Mouse (Mus musculus): ENCODE measurements around the gene Papolb.

Papolb gene

DNA sequence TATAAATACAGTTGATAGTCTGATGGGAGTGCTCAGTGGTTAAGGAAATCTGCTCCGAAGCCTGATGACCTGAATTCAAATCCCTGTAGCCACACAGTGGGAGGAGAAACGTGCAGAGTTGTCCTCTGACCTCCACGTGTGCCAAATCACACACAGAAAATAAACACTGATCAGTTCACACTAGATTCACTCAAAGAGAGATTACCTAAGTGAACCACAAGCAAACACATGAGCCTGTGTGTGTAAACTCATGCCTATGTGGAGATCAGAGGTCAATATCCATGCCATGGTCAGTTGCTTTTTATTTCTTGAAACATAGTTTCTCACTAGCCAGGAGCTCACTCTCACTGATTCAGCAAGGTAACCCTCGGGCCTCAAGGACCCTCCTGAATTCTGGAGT is 9.5 kb downstream of the Papolb start:
- no peak for DNase-seq (ENCODE audit: low spot score in 2 of 2)

- no peak for DNase-seq (ENCODE audit: low spot score in 2 of 2)
Measured at GRCm38 (mm10) chr5:142518973-142519372, 10.9 kb downstream of the Papolb start.

GRCm38 (mm10) chr5:142512112-142512511 is 17.8 kb downstream of the Papolb start:
- no peak for DNase-seq (ENCODE audit: low spot score in 2 of 2)

GRCm38 (mm10) chr5:142510061-142510414 is 19.8 kb downstream of the Papolb start:
- no peak for DNase-seq (ENCODE audit: low spot score in 2 of 2)

DNA sequence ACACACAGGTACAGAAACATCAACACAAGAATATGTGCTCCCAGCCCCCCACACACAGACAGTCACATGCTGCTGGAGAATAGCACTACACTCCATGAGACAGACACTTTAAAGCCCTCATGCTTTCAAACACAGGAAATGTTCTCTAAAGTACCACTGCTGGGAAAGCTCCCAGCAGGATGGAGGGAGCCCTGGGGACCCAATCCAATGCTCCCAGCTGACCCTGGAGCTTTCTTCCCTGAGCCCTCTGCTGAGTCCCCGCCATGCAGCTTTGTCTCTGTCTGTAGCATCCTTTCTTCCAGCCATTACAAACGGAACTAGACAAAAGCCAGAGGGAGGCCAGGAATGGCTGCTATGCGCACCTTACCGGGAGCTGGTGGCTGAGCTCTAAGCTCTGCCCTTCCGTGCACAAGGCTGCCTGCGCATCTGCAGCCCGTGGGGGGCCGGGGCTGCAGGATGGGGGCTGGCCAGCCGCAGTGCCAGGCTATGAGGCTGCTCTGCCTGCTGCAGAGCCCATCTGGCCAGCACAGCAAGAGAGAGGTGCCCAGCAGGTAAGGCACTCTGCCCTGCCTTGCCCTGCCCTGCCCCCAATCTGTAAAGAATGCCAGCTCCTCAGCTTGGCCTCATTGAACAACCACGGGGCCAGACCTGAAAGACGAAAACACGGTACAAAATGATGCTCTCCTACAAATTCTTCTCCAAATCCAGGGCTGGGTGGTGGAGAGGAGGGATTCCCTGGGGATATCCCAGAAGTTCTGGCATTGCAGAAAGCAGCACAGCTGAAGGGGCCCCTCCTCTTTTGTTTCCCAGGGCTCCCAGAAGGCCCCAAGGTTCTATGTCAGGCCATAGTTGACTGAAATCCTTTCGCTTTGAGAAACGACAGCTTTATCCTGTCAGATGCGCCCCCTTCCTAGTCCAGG is 20.5 kb downstream of the Papolb start:
- no peak for DNase-seq (ENCODE audit: low spot score in 2 of 2)

GRCm38 (mm10) chr5:142505695-142506423 is 24.0 kb downstream of the Papolb start:
- DNase-seq (ENCODE audit: low spot score in 2 of 2) = no peak

DNA sequence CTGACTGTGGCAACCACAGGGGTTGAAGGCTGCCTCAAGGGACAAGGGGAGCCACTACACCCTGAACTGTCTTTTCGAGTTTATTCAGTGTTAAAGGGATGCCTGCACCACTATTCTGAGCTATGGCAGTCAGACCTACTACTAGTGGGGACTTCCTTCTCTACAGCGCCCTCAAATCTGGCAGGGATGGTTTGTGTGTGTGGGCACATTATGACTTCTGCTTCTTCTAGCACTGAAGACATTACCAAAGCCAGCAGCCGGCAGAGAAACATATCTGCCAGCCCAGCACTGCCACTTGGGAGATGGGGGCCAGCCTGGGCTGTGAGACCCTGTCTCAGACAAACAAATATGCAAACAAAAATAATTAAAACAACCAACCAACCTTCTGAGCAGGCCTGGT is 25.7 kb downstream of the Papolb start:
- no peak for DNase-seq (ENCODE audit: low spot score in 2 of 2)

DNA sequence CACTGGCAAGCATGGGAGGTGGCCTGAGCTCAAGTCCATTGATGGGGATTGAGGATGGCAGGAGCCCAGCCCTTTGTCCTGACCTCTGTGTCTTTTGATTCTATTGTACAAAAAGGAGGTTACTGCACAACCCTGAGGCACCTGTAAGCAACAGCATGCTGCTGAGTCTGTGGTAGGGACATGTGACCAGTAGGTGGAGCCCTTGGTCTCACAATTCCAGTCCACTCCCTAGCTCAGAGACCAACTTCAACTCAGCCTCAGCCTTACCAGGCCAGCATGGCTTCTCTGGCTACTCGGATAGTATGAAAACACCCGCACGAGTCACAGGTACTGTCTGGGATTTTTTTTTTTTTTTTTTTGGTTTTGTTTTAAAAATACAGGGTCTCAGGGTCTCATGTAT is 27.5 kb downstream of the Papolb start:
- DNase-seq (ENCODE audit: low spot score in 2 of 2) = peak; percentile 75 to 81

GRCm38 (mm10) chr5:142500918-142501317 is 29.0 kb downstream of the Papolb start:
- DNase-seq (ENCODE audit: low spot score in 2 of 2) = no peak

- DNase-seq (ENCODE audit: low spot score in 2 of 2) = no peak
Measured at GRCm38 (mm10) chr5:142498964-142499363, 30.9 kb downstream of the Papolb start.

- no peak for DNase-seq (ENCODE audit: low spot score in 2 of 2)
Measured at GRCm38 (mm10) chr5:142495321-142496096, 34.4 kb downstream of the Papolb start.

GRCm38 (mm10) chr5:142493307-142493706 is 36.6 kb downstream of the Papolb start:
- DNase-seq (ENCODE audit: low spot score in 2 of 2) = no peak

DNA sequence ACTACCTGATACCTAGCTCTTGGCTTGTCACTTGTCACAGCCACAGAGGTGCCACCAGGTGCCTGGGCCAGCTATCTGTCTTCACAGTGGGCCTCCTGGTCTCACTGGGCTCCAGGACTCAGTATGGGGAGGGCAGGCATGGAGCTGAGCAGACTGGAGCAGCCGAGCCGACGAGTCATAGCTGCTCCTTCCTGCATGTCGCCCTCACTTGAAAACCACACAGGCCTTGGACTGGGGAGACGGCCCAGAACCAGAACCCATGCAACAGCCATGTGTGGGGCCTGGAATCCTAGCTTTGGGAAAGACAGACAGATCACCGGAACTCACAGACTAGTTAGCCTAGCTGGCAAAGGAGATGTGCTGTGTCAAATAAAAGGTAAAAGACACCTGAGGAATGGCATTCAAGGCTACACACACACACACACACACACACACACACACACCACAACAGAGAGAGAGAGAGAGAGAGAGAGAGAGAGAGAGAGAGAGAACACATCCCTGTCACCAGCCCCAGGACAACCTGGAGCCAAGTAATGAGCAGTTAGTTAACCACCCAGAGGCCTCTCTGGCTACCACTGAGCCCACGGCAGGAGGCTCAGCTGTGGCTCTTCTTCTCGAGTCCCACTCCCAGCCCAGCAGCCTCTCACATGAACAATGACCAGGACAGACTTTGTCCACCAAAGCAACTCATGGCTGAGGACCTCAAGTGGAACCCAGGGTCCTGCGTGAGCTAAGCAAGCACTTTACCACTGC is 39.7 kb downstream of the Papolb start:
- DNase-seq (ENCODE audit: low spot score in 2 of 2) = no peak

- DNase-seq (ENCODE audit: low spot score in 2 of 2) = no peak
Measured at GRCm38 (mm10) chr5:142486654-142487053, 43.2 kb downstream of the Papolb start.

DNA sequence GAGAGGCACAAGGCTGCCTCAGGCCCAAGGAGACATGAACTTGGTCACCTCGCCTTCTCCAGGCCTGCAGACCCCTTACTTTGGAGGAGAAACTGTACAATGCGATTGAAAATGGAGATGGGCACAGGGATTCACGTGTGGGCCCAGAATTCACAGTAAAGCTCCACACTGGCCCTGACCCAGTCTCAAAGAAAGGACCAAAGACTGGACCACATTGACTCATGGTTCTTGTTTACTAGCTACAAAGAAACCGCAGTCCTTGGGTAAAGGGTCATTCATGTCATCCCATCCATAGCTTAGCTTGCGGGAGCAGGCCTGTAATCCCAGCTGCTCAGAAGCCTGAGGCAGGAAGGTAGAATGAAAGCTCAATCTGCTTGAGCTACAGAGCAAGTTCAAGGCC is 46.3 kb downstream of the Papolb start:
- no peak for DNase-seq (ENCODE audit: low spot score in 2 of 2)

GRCm38 (mm10) chr5:142482512-142482911 is 47.4 kb downstream of the Papolb start:
- no peak for DNase-seq (ENCODE audit: low spot score in 2 of 2)

DNA sequence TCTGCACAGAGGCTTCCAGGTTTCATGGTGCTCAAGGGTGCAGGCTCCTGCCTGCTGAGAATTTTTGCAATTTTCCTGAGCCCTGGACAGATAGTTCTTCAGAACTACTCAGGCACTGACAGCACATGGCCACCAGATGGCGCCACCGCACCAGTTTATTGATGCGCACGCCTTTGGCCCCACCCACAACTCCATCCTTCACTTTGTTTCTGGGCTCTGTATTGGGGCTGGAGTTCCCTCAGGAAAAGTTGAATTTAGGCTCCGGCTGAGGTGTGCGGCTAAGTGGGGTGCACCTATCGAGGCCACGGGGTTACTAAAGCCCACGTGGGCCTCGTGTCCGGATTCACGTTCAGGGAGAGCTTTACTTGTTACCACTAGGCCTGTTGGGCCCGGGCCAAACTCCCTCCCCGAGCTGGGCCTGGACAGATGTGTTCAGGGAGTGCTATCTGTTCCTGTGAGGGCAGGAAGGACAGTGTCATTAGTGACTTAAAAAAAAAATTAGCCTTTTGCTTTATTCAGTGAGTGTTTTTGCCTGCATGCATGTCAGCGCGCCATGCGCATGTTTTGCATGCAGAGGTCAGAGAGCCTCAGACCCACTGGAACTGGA is 50.9 kb downstream of the Papolb start:
- peak; percentile 73 to 89 for DNase-seq (ENCODE audit: low spot score in 2 of 2)

DNA sequence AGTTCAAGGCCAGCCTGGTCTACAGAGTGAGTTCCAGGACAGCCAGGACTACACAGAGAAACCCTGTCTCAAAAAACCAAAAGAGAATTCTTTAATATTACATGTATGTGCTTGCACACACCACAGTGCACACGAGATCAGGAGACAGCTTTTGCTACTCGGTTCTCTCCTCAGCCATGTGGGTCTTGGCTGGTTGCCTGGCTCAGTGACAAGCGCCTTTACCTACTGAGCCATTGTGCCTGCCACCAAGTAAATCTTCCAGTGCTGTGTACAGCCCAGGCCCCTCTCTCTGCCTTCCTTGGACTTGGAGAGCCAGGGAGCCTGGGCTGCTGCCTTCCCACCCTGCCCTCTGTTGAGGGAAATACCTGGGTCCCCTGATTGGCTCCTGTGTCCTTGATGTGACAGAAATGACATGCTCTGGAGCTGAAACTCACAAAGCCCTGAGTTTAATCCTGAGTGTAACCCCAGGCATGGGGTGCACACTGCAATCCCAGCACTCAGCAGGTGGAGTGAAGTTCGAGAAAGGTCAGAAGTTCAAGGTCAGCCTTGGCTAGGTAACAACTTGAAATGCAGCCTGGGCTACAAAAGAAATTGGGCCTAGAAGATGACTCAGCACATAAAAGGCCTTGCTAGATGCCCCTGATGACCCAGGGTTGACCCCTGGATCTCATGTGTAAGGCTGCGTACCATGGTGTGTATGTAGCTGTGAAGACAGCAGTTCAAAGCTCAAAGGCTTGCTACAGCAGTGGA is 51.8 kb downstream of the Papolb start:
- DNase-seq (ENCODE audit: low spot score in 2 of 2) = no peak

- DNase-seq (ENCODE audit: low spot score in 2 of 2) = no peak
Measured at GRCm38 (mm10) chr5:142477346-142477745, 52.5 kb downstream of the Papolb start.

Measured in urinary bladder, postnatal 4 days (tissue).